Mouse (Mus musculus): ENCODE data around the gene Bicd1. TPM values are rescaled to one million over a fixed set of nuclear protein-coding genes. Genes with fewer than 3 reads are reported as not detected.

Bicd1 gene
- total RNA-seq, 2 experiments from 2014 or later: 53.5 to 56.2 TPM

DNA sequence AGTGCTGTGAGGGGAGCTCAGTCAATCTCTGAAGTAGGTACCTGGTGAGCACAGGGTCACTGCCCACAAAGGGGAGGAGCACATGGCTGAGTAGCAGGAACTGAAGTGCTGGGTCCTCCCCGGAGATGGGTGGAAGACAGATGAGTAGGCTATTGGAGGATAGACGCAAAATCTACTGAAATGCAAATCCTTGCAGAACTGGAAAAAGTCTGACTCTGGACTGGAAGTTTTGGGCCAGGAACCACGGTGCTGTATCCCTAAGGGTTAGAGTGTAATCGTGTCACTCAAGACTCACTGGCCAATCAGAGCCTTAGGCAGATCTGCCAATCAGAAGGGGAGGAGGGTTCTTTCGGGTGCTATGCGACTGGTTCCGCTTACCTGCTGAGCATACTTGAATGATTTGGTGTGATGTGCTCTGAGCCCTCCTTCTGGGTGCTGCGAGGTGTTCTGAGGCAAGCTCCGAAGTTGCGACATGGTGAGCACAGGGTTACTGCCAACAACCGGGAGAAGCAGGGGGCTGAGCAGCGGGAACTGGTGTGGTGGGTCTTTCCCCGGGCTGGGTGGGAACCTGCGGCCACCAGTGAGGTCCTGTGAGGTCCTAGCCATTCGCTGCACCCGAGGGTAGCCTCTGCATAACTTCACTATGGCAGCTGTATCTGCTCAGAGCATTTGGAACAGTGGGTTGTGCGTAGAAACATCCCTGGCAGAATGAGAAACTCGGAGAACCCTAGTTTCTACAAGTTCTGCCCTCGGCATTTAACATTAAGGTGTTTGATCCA is 157.2 kb downstream of the Bicd1 start:
- peak; percentile 69 to 77 for DNase-seq (ENCODE audit: low spot score in 2 of 2)

DNA sequence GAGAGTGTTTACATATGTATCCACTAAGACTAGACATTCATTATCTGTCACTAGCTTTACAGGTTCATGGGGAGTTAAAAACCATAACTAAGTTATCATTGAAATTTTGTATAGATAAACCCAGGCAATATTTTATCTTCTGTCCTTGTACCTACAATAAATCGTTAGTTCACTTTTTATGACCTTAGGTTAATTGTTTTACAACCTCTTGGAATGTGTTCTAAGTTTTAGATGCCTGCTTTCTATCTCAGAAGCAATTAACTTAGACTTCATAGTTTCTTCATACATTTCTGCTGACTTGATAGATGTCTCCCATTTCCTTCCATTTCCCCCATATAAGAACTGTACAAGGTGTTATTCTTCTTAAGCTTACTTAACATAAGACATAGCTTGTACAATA is 158.5 kb downstream of the Bicd1 start:
- DNase-seq (ENCODE audit: low spot score in 2 of 2): no peak

DNA sequence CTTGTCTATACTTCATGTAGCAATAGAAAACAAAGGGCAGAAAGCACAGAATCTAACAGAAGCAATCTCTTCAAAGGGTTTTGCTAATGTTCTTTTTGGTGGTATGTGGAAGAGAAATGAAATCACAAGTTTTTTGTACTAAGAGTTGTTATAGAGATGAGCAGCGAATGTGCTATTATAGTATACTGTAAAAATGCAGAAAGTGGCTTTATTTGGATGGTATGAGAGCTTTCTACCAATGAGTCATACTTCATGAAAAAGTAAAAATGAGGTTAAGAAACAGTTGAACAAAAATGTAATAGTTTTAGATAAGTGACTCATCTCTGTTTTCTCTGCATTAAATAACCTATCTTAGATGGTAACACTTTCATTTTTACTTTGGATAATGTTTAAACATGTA is 165.6 kb downstream of the Bicd1 start:
- no peak for DNase-seq (ENCODE audit: low spot score in 2 of 2)

DNA sequence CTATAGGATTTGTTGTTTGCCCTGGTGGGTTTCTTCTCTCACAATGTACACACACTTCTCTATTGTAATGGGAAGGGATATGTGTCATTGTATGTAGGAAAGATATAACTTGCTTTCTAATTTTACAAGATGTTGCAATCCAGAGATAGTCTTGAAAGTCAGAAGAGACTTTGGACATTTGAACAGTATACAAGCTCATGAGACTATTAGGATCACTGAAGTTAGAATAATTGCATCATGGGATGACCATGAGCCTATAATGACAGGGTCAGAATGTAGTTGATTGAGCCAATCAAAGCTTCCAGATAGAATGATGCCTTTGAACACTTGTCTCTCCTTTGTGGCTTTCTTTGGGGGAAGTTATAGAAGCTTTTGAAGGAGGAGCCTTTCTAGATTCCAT is 171.4 kb downstream of the Bicd1 start:
- DNase-seq (ENCODE audit: low spot score in 2 of 2): no peak

DNA sequence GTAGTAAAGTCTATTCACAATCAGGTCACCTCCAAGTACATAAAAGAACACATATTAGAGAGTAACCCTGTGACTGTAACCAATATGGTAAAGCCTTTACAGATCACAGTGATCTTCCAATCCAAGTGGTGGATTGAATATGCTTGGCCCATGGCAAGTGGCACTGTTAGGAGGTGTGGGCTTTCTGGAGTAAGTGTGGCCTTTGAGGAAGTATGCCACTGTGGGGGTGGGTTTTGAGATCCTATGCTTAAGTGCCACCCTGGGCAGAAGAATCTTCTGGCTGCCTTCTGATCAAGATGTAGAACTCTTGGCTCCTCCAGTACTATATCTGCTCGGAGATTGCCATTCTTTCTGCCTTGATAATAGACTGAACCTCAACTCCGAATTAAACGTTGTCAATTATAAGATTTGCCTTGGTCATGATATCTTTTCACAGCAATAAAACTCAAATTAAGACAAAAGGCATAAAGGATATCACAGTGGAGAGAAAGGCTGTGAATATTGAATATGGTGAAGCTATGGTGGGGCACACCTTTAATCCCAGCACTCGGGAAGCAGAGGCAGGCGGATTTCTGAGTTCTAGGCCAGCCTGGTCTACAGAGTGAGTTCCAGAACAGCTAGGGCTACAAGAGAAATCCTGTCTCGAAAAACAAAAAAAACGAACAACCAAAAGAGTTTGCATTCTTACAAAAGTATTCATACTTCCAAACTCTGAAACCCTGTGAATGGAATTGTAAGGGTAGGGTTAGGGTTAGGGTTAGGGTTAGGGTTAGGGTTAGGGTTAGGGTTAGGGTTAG is 177.2 kb downstream of the Bicd1 start:
- DNase-seq (ENCODE audit: low spot score in 2 of 2): no peak

Small RNAs within 50 kb of the gene (microRNA-seq; reads per million reads assigned to microRNA genes)
- 0 reads per million in 2 experiments for gene Gm24307

Other genes starting within 250 kb of the Bicd1 start
- 10 to 100 TPM; 31.4 to 32.4 TPM for gene Amn1, start 220.2 kb upstream of the Bicd1 start, total RNA-seq (2021)
- 10 to 100 TPM; 14.7 to 15.8 TPM for gene Resf1, start 99.5 kb upstream of the Bicd1 start, total RNA-seq (2021)